Mouse (Mus musculus): ENCODE results near the gene Syn3. TPM values are rescaled to one million over a fixed set of nuclear protein-coding genes. Genes with fewer than 3 reads are reported as not detected.

Syn3 gene
- polyA plus RNA-seq, 1 experiment from 2014 or later: 1.3 TPM

DNA sequence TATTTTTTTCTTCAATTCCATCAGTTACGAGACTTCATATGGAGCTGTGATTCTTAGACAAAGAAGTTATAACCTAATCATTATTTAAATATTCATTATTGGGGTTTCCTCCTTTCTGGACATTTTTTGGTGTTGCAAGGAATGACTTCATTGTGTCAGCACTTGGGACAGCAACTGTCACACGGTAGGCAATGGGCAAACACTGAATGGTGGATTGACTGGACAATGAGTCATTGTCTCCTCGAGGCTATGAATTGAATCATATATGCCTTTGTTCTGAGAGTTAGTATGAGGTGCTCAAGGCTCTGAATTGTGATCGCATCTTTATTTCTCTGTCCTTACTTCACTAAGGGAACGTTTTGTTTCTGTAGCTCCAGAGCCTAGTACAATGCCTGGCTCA is 492.2 kb downstream of the Syn3 start:
- Histone ChIP-seq H3K4me1 (replicated peaks; ENCODE audit: control insufficient read depth, insufficient read depth) (no peaks in the 10 kb centered on the region), H3K36me3 (ENCODE audit: control insufficient read depth, insufficient read depth, low read length) (no peaks in the 10 kb centered on the region), H3K9me3 (ENCODE audit: control insufficient read depth, low read length) (no peaks in the 10 kb centered on the region), H3K9ac (ENCODE audit: low read length) (no peak overlapping the region), H3K27me3 (ENCODE audit: control insufficient read depth, insufficient read depth, low read length) (no peaks in the 10 kb centered on the region), H3K27ac (replicated peaks) (no peak overlapping the region), H3K4me3 (ENCODE audit: low read depth, low read length) (no peak overlapping the region), H3K4me2 (replicated peaks; ENCODE audit: low read depth) (no peak overlapping the region)
- WGBS: 73% methylated on average over 5 of the region's 5 CpGs
- ATAC-seq (ENCODE audit: low FRiP score, low TSS enrichment) (no peak), DNase-seq (ENCODE audit: low spot score) (no peak)
- TF ChIP-seq EP300 (optimal IDR thresholded peaks at IDR 0.05): no peak
- TF ChIP-seq CTCF (IDR thresholded peaks at IDR 0.05; ENCODE audit: low read depth): no peak

Other genes starting within 250 kb of the Syn3 start
- gene Timp3, start 198.5 kb downstream of the Syn3 start, polyA plus RNA-seq (2015; fragmentation: Nextera tagmentation; extraction: Ambion mirVana): 33.0 and 33.9 TPM in 2 replicates
- 402 and 403 TPM in 2 replicates for gene Hsp90b1, start 206.6 kb upstream of the Syn3 start, polyA plus RNA-seq (2015; fragmentation: Nextera tagmentation; extraction: Ambion mirVana)
- gene Ttc41, start 206.9 kb upstream of the Syn3 start, polyA plus RNA-seq (2015; fragmentation: Nextera tagmentation; extraction: Ambion mirVana): 0.38 and 0.47 TPM in 2 replicates